Mouse (Mus musculus): ENCODE data around the gene Bbs2. TPM values are rescaled to one million over a fixed set of nuclear protein-coding genes. Genes with fewer than 3 reads are reported as not detected.

Gene Bbs2
- 10 to 100 TPM in 1 of 2 experiments, 1 to 10 TPM in 1; 2.4 to 20.0 TPM for polyA plus RNA-seq (2012; fragmentation: generic; extraction: Trizol)

GRCm38 (mm10) chr8:94098081-94098974, at the start of gene Bbs2:
Gene Bbs2, minus strand, starts transcription at chr8:94098928.

GRCm38 (mm10) chr8:94136933-94137332, 38.2 kb upstream of the Bbs2 start, which contains the start of gene Mt4:
Gene Mt4, plus strand, starts transcription at chr8:94137197.

GRCm38 (mm10) chr8:94036944-94037524, 61.7 kb downstream of the Bbs2 start, which contains the start of the genes Nudt21 and Ogfod1:
Gene Nudt21, minus strand, starts transcription at chr8:94037031.
Gene Ogfod1, plus strand, starts transcription at chr8:94037198.

Other genes starting within 250 kb of the Bbs2 start
- gene Amfr, start 86.1 kb downstream of the Bbs2 start, polyA plus RNA-seq (2012; fragmentation: generic; extraction: Trizol): 10 to 100 TPM; 20.6 to 63.6 TPM
- 10 to 100 TPM; 68.9 to 79.4 TPM for gene Nudt21, start 61.9 kb downstream of the Bbs2 start, polyA plus RNA-seq (2012; fragmentation: generic; extraction: Trizol)
- 1 to 10 TPM; 1.1 to 5.5 TPM for gene Ogfod1, start 61.7 kb downstream of the Bbs2 start, polyA plus RNA-seq (2012; fragmentation: generic; extraction: Trizol)
- under 1 TPM in 1 of 2 experiments, not detected in 1; 0.15 TPM for gene Mt4, start 38.3 kb upstream of the Bbs2 start, polyA plus RNA-seq (2012; fragmentation: generic; extraction: Trizol)
- not detected for gene Mt3, start 53.7 kb upstream of the Bbs2 start, polyA plus RNA-seq (2012; fragmentation: generic; extraction: Trizol)
- 100 to 1,000 TPM; 253 to 636 TPM for gene Mt2, start 73.7 kb upstream of the Bbs2 start, polyA plus RNA-seq (2012; fragmentation: generic; extraction: Trizol)
- gene Mt1, start 80.2 kb upstream of the Bbs2 start, polyA plus RNA-seq (2012; fragmentation: generic; extraction: Trizol): 1,000 to 10,000 TPM in 1 of 2 experiments, 100 to 1,000 TPM in 1; 937 to 1,009 TPM
- gene Nup93, start 115.6 kb upstream of the Bbs2 start, polyA plus RNA-seq (2012; fragmentation: generic; extraction: Trizol): 10 to 100 TPM; 21.1 to 23.5 TPM
- gene Slc12a3, start 230.3 kb upstream of the Bbs2 start, polyA plus RNA-seq (2012; fragmentation: generic; extraction: Trizol): not detected

Measured in C3H10T1/2 (cell line).